Mouse (Mus musculus): ENCODE data around the gene Gm4737. TPM values are rescaled to one million over a fixed set of nuclear protein-coding genes. Genes with fewer than 3 reads are reported as not detected.

Gene Gm4737
- polyA plus RNA-seq, 1 experiment = 6.2 TPM

DNA sequence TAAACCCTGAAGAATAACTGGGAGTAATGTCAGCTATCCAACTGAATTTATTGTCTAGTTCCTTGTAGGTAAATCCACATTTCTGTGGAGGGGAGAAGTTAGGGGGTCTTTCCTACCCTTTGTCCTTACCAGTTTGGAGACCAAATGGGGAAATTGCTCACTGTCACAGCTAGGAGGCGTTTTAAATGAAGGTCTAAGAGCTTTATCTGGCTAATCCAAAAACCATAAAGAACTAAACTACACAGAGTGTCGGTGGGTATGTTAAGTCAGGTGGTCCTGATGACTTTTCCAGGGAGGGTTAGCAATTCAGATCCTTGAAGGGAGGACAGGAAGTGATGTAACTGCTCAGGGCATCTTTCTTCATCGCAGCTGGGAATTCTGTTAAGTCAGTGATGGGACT is 34.3 kb downstream of the Gm4737 start:
- DNase-seq (ENCODE audit: low read depth) = no peak
- TF ChIP-seq CTCF (IDR thresholded peaks at IDR 0.05; ENCODE audit: borderline replicate concordance, extremely low read depth, insufficient read depth, insufficient read length) = no peak
- TF ChIP-seq POLR2A (IDR thresholded peaks at IDR 0.05; ENCODE audit: borderline replicate concordance, extremely low read depth, insufficient read depth, insufficient read length, poor library complexity, severe bottlenecking) = no peak

DNA sequence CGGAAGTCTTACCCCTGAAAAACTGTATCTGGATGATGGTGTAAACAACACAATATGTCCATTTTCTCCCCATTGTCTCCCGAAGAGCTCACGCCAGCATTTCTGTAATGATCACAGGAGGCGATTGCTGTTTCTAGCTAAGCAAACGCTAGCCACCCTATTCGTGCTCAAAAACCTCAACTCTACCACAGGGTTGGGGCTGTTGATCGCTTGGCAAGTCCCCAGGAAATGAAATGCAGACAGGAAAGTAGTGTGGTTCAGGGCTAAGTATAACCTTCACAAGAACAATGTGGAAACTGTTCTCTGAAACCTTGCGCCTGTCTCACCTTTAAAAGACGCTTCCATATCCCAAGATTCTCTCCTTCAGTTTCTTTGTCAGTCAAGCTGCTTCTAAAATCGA is 34.9 kb downstream of the Gm4737 start, which contains the start of gene Cd96:
TSS of gene Cd96 (minus strand) at position 232 of the 400 bp plus-strand sequence.
- DNase-seq (ENCODE audit: low read depth) = peak; percentile 18
- TF ChIP-seq CTCF (IDR thresholded peaks at IDR 0.05; ENCODE audit: borderline replicate concordance, extremely low read depth, insufficient read depth, insufficient read length) (no peak), POLR2A (IDR thresholded peaks at IDR 0.05; ENCODE audit: borderline replicate concordance, extremely low read depth, insufficient read depth, insufficient read length, poor library complexity, severe bottlenecking) (no peak)

DNA sequence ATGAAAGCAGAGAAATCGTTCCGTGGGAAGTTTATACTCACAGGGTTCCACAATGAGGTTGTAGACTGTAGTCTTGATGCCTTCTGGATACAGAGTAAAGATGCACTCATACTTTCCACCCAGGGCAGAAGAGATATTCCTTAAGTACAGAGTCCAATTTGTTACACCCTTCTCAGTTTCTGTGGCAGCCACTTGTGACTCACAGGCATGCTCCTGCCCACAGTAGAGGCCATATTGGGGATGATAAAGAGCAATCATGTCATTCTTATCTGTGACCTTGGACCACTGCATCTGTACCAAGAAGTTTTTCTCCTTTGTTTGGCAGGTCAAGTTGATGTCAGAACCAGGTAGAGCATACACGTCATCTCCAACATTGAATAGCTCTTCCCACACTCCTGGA is 37.2 kb downstream of the Gm4737 start:
- TF ChIP-seq POLR2A (IDR thresholded peaks at IDR 0.05; ENCODE audit: borderline replicate concordance, extremely low read depth, insufficient read depth, insufficient read length, poor library complexity, severe bottlenecking) = no peak
- TF ChIP-seq CTCF (IDR thresholded peaks at IDR 0.05; ENCODE audit: borderline replicate concordance, extremely low read depth, insufficient read depth, insufficient read length) = no peak
- DNase-seq (ENCODE audit: low read depth) = no peak

DNA sequence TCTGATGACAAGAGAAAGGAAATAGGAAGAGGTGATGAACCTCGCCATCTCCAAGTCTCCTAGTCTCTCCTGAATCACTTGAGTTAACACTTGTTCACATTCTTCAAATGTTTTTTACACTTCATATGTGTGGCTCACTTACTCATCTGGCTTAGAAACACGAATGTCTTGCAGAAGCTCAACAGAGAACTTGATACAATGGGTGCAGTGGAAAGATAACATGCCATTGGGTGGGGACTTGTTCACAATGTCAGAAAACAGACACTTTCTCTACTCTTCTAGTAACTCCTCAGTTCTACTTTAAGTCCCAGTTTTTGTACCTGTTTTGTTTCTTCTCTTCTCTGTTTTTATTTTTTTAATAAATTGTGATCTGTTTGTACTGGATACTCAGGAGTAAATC is 40.1 kb downstream of the Gm4737 start:
- DNase-seq (ENCODE audit: low read depth) = no peak
- TF ChIP-seq POLR2A (IDR thresholded peaks at IDR 0.05; ENCODE audit: borderline replicate concordance, extremely low read depth, insufficient read depth, insufficient read length, poor library complexity, severe bottlenecking) (no peak), CTCF (IDR thresholded peaks at IDR 0.05; ENCODE audit: borderline replicate concordance, extremely low read depth, insufficient read depth, insufficient read length) (no peak)

DNA sequence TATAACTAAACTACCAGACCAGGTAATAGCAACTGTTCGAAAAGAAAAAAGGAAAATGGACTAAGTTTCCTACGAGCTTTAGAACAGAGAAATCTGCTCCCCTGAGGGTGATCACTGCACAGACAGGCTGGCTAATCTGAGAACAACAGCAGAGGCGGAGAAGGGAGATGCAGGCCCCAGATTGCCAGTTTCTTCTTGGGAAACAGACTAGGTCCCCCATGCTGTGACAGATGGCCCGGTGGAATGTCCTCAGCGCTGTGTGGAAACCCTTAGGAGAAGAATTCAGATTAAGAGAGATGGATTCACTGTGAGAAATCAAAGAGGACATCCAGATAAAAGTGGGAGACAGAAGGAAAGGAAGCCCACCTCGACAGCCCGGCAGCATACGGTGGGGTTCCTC is 45.3 kb downstream of the Gm4737 start:
- no peak for DNase-seq (ENCODE audit: low read depth)
- TF ChIP-seq POLR2A (IDR thresholded peaks at IDR 0.05; ENCODE audit: borderline replicate concordance, extremely low read depth, insufficient read depth, insufficient read length, poor library complexity, severe bottlenecking) = no peak
- no peak for TF ChIP-seq CTCF (IDR thresholded peaks at IDR 0.05; ENCODE audit: borderline replicate concordance, extremely low read depth, insufficient read depth, insufficient read length)

DNA sequence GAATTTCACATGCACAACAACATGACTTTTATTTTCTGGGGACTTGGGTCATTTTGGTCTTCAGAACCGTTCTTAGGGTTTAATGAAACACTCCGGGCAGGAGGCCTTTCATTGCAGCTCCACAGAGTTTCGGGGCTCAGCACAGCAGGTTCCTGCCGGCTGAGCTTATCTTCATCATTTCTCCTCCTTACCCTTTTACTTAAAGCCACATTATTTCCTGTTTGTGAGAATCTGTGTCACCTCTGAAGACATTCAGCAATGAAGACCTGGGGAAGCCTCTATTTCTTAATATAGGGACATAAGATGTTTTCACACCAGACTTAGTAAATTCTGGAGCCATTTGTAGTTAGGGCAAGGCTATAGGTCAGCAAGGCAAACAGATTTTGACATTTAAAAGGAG is 47.4 kb downstream of the Gm4737 start:
- no peak for DNase-seq (ENCODE audit: low read depth)
- TF ChIP-seq POLR2A (IDR thresholded peaks at IDR 0.05; ENCODE audit: borderline replicate concordance, extremely low read depth, insufficient read depth, insufficient read length, poor library complexity, severe bottlenecking) (no peak), CTCF (IDR thresholded peaks at IDR 0.05; ENCODE audit: borderline replicate concordance, extremely low read depth, insufficient read depth, insufficient read length) (no peak)

DNA sequence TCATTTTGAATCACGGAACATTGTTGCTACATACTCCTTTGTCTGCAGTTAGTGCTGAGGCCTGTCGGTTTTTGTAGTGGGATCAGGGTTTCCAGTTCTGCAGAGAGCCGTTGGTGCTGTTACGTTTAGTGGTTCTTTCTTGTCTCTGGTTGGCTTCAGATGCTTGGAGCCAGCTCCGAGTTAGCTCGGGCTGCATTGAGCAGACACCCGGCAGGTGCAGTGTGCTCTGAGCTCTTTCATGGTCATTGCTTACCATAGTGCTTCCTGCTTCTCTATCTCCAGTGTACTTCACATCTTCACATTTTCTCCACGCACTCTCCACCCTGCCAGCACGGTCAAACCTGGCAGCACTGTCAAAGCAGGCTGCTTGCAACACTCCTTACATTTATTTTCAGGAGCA is 50.4 kb downstream of the Gm4737 start:
- TF ChIP-seq POLR2A (IDR thresholded peaks at IDR 0.05; ENCODE audit: borderline replicate concordance, extremely low read depth, insufficient read depth, insufficient read length, poor library complexity, severe bottlenecking) (no peak), CTCF (IDR thresholded peaks at IDR 0.05; ENCODE audit: borderline replicate concordance, extremely low read depth, insufficient read depth, insufficient read length) (no peak)
- no peak for DNase-seq (ENCODE audit: low read depth)

Other genes starting within 250 kb of the Gm4737 start
- 7.4 and 10.6 TPM in 2 replicates for gene Phldb2, start 201.5 kb downstream of the Gm4737 start, polyA plus RNA-seq (2012; rRNA removed)
- gene Plcxd2, start 144.9 kb downstream of the Gm4737 start, polyA plus RNA-seq (2012; rRNA removed) = 11.1 and 11.4 TPM in 2 replicates
- 0.03 and 0.04 TPM in 2 replicates for gene Cd96, start 34.8 kb downstream of the Gm4737 start, polyA plus RNA-seq (2012; rRNA removed)